Mouse (Mus musculus): ENCODE measurements around the gene Cass4.

The Cass4 gene

DNA sequence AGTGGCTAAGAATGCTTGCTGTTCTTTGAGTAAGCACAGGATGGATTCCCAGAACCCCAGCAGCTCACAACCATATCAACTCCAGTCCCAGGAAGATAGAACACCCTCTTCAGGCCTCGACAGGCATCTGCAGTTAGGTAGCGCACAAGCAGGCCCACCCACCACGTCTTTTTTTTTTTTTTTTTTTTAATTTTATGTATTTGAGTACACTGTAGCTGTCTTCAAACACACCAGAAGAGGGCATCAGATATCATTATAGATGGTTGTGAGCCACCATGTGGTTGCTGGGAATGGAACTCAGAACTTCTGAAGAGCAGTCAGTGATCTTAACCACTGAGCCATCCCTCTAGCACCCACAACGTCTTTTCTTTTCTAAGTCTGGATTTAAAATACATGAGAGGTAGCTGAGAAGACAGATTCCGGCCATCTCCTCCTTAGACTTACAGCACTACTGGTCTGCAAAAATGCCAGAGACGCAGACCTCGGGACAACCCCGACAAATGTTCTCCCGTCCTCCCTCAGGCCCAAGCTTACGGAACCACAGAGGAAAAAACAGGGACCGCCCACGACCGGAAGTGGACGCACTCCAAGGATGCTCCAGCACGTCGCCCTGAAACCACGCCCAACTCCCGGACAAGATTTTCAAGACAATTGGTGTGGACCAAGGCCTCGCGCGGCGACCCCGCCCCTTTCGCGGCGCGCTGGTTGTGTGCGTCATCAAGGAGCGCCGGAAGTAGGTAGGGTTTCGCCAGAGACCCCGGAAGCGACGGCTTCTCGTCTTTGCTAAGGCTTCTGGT lies 46.4 kb downstream of the Cass4 start, which contains the start of gene Rtf2:
Gene Rtf2, plus strand, starts transcription at position 714 of the 797 bp plus-strand sequence.
- peak; percentile 97 to 99 for DNase-seq (ENCODE audit: low read depth in 2 of 2, low spot score in 2 of 2)

DNA sequence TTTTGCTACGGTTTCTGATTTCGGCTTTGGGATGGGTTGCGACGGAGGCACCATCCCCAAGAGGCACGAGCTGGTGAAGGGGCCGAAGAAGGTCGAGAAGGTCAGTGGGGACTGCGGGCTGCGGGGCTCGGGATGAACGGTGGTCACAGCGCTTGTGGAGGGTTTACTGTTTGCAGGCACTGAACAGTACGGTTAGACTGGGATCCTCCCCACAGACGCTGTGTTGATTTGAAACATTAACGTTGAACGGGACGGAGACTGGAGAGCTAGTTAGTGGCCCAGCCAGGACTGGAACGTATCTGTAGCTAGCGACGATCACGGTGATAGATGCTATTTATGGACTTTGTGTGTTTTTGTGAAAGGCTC lies 47.0 kb downstream of the Cass4 start:
- no peak for DNase-seq (ENCODE audit: low read depth in 2 of 2, low spot score in 2 of 2)

DNA sequence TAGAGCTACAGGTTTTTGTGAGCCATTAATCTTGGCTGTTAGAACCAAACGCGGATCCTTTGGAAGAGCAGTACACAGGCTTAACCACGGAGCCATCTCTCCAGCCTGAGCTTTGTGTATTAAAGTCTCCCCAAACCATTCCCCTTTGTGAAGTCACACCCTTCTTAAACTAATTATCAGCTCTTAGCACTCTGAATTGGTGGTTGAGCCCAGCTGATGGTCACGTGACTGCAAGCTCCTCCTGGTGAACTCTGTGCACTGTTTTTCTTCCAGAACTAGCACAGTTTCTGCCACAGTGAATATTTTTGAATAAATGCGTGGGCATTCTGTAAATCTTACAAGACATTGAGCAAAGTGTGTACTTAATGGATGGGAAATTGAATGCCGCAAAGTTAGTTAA lies 47.6 kb downstream of the Cass4 start:
- no peak for DNase-seq (ENCODE audit: low read depth in 2 of 2, low spot score in 2 of 2)

DNA sequence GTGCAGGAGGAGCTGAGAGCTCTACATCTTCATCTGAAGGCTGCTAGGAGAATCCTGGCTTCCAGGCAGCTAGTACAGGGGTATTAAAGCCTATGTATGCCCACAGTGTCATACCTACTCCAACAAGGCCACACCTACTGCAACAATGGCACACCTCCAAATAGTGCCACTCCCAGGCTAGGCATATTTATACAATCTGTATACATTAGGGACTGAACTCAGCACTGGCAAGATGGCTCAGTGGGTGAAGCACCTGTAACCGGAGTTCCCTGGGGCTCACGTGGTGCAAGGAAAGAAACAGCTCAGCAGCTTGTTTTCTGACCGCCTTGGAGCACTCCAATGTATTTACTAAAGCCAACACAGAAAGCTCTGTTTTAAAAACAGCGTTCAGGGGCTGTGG lies 52.0 kb downstream of the Cass4 start:
- DNase-seq (ENCODE audit: low read depth in 2 of 2, low spot score in 2 of 2) = no peak

DNA sequence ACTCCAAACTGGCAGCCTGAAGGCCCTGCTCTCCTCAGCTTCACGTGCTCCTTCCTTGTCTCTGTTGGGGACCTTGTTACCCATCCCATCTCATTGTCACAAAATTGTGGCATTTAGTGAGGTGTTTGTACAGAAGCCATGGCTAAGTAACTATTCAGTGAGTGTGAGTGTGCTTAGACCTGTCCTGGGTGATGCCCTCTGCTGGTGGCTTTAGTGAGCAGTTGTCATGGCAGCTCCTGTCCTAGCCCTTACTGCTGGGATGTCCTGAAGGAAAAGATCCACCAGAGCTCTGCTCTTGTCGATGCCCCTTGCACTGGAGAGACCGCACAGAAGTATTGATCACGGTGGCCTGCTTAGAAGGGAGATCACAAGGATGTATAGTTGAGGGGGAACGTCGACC lies 53.7 kb downstream of the Cass4 start:
- DNase-seq (ENCODE audit: low read depth in 2 of 2, low spot score in 2 of 2) = peak in 1 of 2 experiments; percentile 30

DNA sequence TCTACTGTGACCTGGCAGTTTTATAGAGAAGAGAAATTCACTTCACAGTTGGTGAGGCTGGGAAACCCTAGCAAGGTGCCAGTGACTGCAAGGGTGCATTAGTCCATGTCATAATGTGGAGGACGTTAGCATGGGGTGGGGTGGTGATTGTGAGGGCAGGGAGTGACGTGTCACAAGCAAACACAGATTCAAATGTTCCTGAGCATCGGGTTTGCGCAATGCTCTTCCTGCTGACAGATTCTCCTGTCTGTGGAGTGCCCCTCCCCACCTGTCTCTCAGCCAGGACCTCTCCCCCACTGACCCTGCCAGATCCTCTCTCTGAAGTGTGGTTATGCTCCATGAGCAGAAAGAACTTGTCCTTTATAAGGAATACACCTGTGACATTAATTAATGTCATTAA lies 54.7 kb downstream of the Cass4 start:
- DNase-seq (ENCODE audit: low read depth in 2 of 2, low spot score in 2 of 2) = no peak

DNA sequence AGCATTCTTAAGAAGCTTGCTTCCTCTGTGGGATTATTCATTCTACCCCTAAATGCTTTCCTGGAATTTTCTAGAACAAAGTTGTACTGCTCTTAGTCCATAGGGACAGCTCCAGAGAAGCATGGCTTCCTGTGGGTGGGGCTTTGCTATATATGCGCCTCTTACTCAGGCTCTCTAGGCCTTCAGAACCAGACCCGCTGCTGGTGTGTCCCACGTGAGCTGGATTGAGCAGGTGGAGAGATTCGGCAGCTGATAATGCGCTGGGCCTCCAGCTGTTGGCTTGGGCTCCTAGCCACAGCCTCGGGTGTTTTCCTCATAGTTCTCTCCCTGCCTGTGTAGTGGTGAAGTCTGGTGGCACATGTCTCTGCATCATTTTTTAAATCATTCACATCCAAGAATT lies 57.0 kb downstream of the Cass4 start:
- DNase-seq (ENCODE audit: low read depth in 2 of 2, low spot score in 2 of 2) = no peak

DNA sequence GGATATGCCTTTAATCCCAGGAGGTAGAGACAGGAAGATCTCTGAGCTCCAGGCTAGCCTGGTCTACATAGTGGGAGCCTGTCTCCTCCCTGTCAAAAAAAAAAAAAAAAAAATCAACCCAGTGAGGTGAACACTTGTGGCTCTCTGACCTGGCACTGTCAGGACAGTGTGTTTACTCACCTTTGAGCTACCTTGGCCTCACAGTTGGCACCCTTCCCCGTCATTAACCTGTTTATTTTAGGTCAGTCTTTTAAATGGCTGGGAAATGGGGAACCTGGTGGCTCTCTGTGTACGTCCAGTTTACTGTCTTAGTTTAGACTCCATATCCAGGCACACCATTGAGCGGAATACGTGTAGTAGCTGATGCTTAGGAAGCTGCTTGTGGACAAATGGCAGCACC lies 58.4 kb downstream of the Cass4 start:
- no peak for DNase-seq (ENCODE audit: low read depth in 2 of 2, low spot score in 2 of 2)

DNA sequence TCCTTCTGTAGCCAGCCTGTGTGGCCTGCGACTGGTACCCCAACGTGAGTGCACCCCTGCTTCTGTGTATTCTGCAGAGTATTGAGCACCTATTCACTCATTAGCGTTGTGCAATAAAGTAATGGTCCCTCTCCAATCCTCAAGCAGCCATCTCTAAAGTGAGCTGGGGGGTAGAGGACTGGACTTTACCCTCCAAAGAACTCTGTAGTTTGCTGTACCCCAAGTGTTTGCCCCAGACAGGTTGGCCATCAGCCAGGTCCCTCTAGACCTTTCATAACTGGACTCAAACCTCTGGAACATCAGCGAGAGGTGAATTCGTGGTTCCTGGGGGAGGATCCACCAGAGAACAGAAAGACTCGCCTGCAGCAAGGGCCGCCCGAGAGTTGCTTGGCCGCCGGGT lies 58.9 kb downstream of the Cass4 start:
- DNase-seq (ENCODE audit: low read depth in 2 of 2, low spot score in 2 of 2) = no peak

DNA sequence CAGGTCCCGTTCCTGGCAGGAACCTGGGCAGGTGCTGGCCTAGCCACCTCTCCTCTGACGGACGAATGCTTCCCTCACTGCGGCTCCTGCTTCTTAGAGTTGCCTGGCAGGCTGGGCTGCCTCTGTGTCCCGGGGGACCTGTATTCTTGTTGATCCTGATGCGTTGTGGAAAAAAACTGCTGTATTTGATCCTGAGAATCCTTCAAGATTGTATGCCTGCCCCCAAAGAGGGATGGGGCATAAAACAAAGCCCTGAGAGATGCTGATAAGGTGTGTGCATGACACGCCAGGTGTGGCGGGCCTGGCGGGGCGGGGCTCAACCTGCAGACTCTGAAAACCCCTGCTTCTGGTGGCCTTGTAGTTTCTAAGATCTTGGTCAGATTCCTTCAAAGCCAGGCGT lies 64.9 kb downstream of the Cass4 start, which contains the start of gene Gcnt7:
Gene Gcnt7, minus strand, starts transcription at position 101 of the 400 bp plus-strand sequence.
- no peak for DNase-seq (ENCODE audit: low read depth in 2 of 2, low spot score in 2 of 2)

DNA sequence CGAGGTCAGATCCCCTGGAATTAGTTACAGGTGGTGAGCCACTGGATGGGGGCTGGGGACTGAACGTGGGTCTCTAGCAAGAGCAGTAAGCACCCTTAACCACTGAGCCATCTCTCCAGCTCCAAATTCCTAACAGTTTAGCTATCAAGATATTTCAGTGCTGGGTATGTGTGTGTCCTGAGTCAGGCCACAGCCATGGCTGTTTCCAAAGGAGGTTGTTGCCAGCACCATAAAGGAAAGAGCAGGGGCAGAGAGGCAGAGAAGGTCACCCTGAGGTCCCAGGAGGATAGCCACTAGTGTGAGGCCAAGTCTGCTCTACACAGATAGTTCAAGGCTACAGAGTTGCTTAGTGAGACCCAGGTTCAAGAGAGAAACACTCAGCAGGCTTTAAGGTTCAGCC lies 67.1 kb downstream of the Cass4 start:
- DNase-seq (ENCODE audit: low read depth in 2 of 2, low spot score in 2 of 2) = no peak

DNA sequence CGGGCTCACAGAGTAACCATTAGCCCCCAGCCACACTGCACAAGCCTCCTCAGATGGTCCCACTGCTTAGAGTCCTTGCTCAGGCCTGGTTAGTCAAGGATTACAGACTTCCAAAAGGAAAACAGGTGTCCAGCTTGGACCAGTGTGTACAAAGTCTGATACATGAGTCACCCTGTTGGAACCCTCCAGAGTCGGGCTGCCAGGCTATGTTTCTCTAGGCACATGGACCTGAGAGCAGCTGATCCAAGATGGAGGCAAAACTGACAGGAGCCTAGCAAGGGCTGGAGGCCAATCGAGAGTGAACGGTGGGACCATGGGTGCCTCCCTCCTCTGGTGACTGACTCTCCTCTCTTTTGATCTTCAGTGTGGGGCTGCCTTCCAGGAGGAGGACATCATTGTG lies 69.2 kb downstream of the Cass4 start:
- no peak for DNase-seq (ENCODE audit: low read depth in 2 of 2, low spot score in 2 of 2)

DNA sequence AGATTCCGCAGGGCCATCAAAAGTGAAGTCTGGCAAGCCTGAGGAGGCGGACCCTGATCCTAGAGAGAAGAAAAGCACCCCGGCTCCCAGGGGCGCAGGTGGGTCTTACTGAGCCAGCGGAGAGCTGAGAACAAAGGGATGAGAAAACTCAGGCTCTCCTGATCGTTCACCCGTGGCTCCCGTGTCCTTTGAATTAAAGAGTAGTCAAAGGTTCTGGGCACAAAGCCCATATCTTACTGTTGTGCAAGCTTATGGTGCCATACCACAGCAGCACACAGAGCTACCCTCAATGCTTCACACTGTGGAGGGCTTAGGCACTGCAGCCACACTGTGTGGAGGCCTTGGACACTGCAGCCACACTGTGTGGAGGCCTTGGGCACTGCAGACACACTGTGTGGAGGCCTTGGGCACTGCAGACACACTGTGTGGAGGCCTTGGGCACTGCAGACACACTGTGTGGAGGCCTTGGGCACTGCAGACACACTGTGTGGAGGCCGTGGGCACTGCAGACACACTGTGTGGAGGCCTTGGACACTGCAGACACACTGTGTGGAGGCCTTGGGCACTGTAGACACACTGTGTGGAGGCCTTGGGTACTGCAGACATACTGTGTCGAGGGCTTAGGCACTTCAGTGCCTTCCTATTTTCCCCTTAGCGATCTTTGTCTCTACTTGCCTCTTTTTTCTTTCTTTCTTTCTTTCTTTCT lies 73.0 kb downstream of the Cass4 start:
- no peak for DNase-seq (ENCODE audit: low read depth in 2 of 2, low spot score in 2 of 2)

DNA sequence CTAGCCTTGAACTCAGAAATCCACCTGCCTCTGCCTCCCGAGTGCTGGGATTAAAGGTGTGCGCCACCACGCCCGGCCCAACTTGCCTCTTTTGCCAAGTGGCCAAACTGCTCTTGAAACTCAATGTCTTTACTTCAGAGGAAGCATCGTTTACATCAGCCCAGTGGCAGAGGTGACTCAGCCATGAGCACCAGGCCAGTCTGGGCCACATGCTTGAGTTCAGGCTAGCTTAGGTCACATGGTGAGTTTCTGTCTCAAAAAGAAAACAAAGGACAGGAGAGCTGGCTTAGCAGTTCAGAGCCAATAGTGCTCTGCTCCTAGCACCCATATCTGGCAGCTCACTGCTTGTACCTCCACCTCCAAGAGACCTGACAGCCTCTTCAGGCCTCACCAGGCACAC lies 73.6 kb downstream of the Cass4 start:
- no peak for DNase-seq (ENCODE audit: low read depth in 2 of 2, low spot score in 2 of 2)

DNA sequence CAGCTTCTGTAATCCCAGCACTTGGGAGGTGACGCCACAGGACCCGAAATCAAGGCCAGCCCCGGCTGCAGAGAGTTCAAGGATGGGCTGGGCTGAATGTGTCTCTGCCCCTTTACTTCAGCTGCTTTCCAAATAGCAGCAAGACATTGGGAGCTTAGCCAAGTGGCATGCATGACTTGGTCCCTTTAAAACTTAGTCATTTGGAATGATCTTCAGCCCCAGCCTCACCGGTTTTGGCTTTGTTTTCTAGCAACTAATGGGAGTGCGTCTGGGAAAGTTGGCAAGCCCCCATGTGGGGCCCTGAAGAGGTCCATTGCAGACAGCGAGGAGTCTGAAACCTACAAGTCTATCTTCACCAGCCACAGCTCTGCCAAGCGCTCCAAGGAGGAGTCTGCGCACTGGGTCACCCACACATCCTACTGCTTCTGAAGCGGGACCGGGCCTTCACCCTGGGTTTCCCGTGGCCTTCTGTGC lies 74.8 kb downstream of the Cass4 start:
- no peak for DNase-seq (ENCODE audit: low read depth in 2 of 2, low spot score in 2 of 2)

DNA sequence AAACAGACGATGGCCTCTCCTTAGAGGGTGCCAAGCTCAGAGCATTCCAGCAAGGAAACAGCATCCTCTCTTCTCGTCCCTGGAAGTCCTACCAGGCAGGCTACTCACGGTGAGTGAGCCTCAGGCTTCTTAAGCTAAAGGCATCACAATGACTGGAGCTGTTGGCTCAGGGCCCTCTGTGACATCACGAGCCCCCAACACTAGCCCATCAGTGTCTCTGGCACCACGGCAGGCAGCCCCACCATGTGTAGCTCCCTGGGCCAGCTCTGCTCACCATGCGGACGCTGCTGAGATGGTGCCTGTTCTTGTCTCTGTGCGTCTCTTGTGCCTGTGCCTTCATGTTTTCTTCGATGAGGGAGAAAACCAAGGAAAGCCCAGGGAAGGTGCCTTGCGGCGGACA lies 78.7 kb downstream of the Cass4 start, which contains the start of gene Fam209:
Gene Fam209, plus strand, starts transcription at position 203 of the 400 bp plus-strand sequence.
- no peak for DNase-seq (ENCODE audit: low read depth in 2 of 2, low spot score in 2 of 2)

DNA sequence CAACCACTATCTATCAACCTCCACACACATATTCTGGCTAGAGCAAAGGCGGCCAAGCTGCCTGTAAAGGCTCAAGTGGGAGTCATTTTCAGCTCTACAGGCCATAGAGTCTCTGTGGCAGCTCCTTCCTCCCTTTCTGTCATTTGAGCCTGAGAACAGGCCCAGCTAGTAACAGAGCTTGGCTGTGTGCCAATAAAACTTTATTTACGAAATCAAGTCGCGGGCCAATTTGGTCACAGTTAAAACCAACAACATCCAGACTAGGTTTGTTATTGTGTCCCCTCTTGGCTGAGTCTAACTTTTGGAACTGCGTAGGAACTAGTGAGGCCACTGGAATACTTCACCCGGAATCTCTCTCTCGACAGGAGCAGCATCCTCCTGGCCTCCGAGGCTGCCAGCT lies 80.0 kb downstream of the Cass4 start:
- DNase-seq (ENCODE audit: low read depth in 2 of 2, low spot score in 2 of 2) = no peak

DNA sequence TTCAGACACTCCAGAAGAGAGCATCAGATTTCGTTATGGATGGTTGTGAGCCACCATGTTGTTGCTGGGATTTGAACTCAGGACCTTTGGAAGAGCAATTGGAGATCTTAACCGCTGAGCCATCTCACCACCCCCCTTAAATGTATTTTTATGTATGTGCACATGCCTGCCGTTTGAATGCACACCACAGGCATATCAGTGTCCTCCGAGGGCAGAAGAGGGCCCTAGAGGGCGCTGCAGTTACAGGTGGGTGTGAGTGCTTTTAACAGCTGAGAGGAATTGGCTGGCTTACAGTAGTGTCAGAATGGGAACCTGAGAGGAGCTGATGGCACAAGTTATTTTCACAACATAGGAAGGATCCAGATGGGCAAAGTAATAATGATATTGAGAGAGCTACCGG lies 81.4 kb downstream of the Cass4 start:
- DNase-seq (ENCODE audit: low read depth in 2 of 2, low spot score in 2 of 2) = peak; percentile 9 to 20

DNA sequence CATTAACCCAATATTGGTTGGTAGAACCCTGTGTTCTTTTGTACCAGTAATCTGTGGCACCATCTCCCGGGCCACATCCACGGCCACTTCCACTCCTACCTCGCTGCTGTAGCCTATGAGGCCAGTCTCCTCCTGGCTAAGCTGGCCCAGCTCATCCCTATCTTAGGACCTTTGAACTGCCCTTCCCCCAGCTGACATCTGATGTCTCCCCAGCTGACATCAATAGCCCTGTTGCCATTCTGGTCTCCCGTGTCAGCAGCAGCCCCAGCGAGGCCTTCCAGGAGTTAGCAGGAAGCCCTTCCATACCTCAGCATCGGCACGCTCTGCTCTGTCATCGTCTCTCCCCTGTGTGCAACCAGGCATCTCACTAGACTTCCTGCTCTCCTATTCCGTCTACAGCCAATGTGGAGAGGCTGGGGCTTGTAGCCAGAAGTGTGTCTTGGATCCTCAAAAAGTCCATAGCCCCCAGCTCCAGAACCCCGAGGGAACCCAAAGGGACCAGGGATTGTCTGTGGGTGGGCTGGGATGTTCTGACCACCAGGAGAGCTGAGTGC lies 83.2 kb downstream of the Cass4 start:
- DNase-seq (ENCODE audit: low read depth in 2 of 2, low spot score in 2 of 2) = no peak

DNA sequence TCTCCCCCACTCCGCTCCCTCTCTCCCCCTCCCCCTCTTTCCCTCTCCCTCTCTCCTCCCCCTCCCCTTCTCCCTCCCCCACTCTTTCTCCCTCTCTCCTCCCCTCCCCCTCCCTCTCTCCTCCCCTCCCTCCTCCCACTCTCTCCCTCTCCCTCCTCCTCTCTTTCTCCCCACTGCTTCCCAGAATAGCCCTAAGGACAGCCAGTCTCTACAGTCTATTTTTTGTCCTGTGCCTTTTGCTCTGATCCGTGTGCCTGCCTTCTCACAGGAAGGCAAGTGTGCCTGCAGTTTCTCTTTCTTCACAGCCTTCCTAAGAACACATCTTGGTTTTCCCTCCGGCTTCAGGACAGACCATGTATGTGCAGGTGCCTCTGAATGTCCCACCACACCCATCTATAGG lies 83.8 kb downstream of the Cass4 start:
- DNase-seq (ENCODE audit: low read depth in 2 of 2, low spot score in 2 of 2) = no peak

DNA sequence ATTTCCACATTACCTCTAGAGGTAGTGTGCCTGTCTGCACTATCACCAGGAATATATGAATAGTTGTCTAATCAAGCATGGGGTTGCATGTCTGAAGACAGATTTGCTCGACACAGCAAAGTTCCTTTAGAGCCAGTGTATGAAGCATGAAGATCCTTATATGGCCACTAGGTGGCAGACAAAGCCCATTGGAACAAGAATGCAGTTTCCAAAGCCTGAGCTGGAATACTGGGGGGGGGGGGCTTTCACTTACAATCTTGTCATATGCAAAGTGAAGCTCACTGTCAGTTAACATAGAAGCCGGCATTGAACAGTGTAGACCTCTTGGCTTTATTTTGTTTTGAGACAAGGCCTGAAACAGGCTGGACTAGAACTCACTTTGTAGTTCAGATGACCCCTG lies 84.3 kb downstream of the Cass4 start:
- DNase-seq (ENCODE audit: low read depth in 2 of 2, low spot score in 2 of 2) = peak; percentile 8 to 19

DNA sequence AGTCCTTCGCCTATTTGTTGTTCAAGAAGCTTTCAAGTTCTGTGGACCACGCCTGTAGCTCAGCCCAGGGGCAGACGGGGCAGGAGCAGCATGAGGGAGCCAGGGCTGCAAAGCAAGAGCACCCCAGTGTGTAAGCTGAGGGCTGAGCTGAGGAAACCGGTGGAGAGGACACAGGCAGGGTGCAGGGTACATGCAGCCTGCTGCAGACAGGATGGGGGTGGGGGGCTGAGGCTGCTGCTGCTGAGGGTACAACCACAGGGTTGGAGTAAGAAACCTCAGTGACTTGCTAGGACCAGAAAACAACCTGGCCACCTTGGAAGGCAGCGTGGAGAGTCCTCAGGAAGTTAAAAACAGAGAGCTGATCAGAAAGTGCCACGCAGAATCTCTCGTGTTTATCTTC lies 86.7 kb downstream of the Cass4 start:
- DNase-seq (ENCODE audit: low read depth in 2 of 2, low spot score in 2 of 2) = no peak
